Mouse (Mus musculus) kidney, adult 2 months (tissue): ENCODE measurements around the gene Tctn1.

ENCODE experiments used
- CTCF ChIP-seq: fragments of 200-500 bp; conservative IDR thresholded peaks from 2 replicates; pipeline ENCODE4 v1.5.1; 2011; ENCODE audit warnings: low read depth, mild to moderate bottlenecking, control low read depth, low read length, moderate library complexity, mixed read lengths; ENCODE audit not compliant: insufficient read depth, insufficient read length
- POLR2A ChIP-seq: fragments of 200-500 bp; IDR thresholded peaks from one replicate; pipeline ENCODE4 v1.6.1; 2011; ENCODE audit warnings: low read depth, low read length, control low read depth

GRCm38 (mm10) chr5:122247934-122248333, 16.3 kb downstream of the Tctn1 start:
- TF ChIP-seq POLR2A (no peak), CTCF (no peak)
